Mouse (Mus musculus) cerebellum, adult 11-12 months (tissue): Measurements from ENCODE around the gene Zfyve1.

Experiments used
- DNase-seq: peaks from one replicate; pipeline ENCODE4 v3.0.0; 2022

Zfyve1 gene

DNA sequence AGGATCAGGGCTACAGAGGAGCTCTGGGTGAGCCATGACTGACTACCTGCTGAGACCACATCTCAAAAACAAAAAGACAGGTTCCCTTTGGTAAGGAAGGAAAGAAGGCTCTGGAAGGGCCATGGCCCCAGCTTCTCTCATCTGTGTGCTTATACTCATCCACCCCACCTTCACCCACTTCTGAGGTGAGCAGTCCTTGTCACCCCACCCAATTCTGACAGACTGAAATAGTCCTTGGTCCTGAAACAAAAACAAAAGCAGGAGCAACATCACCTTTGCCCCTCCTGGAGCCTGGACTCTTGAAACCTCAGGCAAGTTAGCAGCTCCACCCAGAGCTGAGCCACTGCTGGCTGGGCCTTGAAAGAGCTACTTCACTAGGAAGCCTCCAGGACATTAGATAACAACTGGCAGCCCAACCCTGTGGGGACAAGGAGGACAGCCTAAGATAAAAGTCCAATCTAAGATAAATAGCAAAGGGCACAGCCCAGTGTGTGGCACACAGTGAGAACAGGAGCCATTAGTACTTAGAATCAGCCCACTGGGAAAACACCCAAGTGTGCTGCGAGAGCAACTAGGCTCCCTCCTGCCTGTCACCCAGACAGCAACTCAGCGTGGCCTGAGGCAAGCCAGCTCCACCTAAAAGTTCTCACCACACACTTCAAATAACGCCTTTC lies 18.0 kb downstream of the Zfyve1 start:
- no peak for DNase-seq

DNA sequence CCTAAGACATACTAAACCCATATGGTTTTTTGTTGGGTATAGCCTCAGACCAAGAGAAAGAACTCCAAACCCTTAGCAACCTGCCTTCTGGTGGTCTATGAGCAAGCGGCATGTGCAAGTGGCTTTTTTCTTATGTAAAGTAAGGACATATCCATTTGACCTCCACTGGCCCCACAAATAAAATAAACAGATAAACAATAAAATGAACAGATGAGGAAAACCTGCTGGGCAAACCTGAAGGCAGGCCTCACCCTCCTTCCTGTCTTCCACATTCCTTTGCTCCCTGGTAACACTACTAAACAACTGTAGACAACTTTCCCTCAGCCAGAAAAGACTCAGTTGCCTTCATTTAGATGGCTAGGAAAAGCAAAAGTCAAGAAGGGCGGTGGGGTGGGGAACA lies 18.7 kb downstream of the Zfyve1 start:
- no peak for DNase-seq

GRCm38 (mm10) chr12:83577445-83577844 lies 19.6 kb downstream of the Zfyve1 start:
- no peak for DNase-seq

- DNase-seq, result no peak
Observed at GRCm38 (mm10) chr12:83572717-83573116, 24.3 kb downstream of the Zfyve1 start.

- no peak for DNase-seq
Observed at GRCm38 (mm10) chr12:83569866-83570265, 27.2 kb downstream of the Zfyve1 start.

- no peak for DNase-seq
Observed at GRCm38 (mm10) chr12:83562589-83562988, 34.4 kb downstream of the Zfyve1 start.

- DNase-seq, result no peak
Observed at GRCm38 (mm10) chr12:83560189-83560588, 36.8 kb downstream of the Zfyve1 start.

DNA sequence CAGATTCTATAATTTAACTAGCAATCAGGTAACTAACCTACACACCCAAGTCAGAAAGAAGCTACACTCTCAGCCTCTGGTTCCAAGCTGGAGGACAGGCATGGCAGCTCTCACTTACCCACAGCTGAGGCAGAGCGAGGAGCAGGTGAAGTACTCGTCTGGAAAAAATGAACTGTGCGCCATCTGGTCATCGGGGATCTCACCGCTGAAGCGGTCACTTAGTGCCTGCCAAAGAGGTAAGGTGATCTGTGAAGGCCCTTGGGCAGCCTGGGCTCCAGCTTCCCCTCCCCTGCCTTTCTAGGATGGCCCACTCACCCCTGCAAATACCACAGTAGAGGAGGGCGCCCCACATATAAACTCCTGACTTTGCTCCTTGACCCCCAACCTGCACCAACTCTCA lies 38.5 kb downstream of the Zfyve1 start:
- DNase-seq, result peak; percentile 45

- DNase-seq, result no peak
Observed at GRCm38 (mm10) chr12:83555605-83556004, 41.4 kb downstream of the Zfyve1 start.

GRCm38 (mm10) chr12:83553816-83554215 lies 43.2 kb downstream of the Zfyve1 start:
- DNase-seq, result no peak

DNA sequence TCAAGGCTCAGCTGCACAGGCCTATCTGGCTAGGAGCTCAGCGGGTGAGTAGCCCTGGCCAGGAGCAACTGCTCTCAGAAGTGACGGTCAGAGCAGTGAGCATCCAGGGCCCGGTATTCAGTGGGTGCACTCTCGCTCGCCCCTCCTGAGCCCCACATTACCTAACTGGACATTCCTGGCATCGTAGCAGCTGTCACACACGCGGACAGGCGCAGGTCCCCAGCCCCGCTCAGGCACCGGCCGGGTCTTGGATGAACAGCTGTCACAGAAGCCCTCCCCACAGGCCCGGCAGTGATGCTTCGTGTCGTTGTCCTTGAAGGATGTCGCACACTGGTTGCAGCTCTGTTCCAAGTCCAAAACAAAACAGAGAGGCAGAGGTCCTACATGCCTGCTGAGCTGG lies 45.7 kb downstream of the Zfyve1 start:
- DNase-seq, result no peak

- DNase-seq, result no peak
Observed at GRCm38 (mm10) chr12:83544791-83545190, 52.2 kb downstream of the Zfyve1 start.

DNA sequence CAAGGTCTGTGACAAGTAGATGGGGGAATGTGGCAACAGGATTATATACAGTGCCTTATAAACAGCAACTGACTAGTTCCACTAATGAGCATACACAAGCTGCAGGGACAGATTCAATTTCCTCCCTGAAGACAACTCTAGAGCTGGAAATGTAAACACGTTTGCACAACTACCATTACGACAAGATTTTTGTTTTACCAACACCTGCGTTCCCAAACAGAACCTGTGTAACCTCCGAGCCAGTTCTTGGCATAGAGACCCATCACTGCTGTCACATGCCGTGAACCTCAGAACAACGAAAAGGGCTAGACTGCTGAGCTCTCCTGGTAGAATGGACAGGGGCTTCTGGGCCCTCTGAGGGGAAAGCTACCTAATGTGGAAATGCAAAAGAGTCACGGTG lies 53.0 kb downstream of the Zfyve1 start:
- no peak for DNase-seq

DNA sequence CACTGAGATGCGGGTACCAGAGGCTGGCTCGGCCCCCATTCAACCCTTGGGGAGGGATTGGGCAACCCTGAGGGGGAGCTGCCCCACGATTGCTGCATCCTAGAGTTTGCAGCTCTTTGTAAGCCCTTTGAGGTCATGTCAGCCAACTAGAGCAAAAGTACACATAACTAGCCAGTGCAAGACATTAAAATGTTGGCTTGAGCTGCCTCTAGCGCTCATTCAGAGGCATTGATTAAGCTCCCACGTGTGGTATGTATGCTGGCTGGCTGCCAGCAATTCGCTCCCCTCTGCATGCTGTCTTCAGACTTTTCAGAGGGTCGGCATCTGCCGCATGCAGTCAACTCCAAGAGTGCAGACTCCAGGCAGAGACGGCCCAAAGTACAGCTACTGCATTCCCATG lies 61.0 kb downstream of the Zfyve1 start:
- no peak for DNase-seq

GRCm38 (mm10) chr12:83535428-83535827 lies 61.6 kb downstream of the Zfyve1 start:
- DNase-seq, result no peak

DNA sequence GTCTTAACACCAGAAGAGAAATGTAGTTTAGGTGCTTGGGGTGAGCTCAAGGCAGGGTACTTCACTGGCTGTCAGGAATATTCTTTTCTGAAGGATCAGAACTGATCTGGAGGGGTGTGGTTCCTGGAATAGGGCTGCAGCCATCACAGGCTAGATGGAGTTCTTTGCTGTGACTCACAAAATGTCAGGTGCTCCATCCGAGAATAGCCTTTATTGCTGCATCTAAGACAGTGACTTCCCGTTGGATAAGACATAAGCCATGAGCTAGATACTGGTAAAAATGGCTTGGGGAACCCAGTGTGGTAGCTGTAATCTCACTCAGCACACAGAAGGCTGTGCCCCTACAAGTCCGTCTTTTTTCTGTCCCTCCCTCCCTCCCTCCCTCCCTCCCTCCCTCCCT lies 62.8 kb downstream of the Zfyve1 start:
- no peak for DNase-seq

- DNase-seq, result no peak
Observed at GRCm38 (mm10) chr12:83532966-83533365, 64.1 kb downstream of the Zfyve1 start.

DNA sequence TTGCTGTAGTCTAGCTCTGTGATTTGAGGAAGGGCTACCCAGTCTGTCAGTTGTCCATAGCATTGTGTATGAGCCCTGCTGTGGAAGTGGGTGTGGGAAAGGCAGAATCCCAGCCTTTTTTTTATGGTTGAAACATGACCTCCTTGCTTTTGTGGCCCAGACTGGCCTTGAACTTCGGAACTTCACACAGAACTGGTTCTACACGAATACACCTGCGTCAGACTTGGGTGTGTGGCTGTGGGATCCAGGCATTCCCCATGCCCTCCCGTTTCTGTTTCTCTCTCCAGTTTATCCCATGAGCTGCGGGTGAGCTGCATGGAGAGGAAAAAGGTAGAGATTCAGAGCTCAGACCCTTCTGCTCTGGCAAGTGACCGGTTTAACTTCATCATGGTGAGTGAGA lies 65.0 kb downstream of the Zfyve1 start:
- DNase-seq, result no peak

DNA sequence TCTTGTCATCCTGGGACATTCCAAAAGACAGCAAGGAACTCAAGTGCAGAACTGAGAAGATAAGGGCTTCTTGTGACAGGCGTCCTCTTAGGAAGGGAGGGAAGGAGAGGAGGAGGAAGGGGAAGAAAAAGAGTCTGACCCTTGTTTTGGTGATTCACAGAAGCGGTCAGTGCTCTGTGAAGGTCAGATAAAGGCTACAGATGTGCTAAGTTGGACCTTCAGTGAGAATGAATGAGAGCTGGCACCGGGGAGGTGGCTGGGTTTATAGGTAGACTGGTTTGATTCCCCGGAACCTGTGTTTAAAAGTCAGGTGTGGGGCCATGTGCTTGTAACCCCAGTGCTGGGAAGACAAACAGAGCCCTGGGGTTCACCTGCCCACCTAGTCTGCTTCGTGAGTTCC lies 68.4 kb downstream of the Zfyve1 start:
- DNase-seq, result no peak

- DNase-seq, result no peak
Observed at GRCm38 (mm10) chr12:83527816-83528215, 69.2 kb downstream of the Zfyve1 start.

GRCm38 (mm10) chr12:83525822-83526544 lies 71.0 kb downstream of the Zfyve1 start:
- DNase-seq, result no peak

GRCm38 (mm10) chr12:83524329-83524728 lies 72.7 kb downstream of the Zfyve1 start:
- peak; percentile 42 for DNase-seq

- DNase-seq, result no peak
Observed at GRCm38 (mm10) chr12:83523892-83524291, 73.1 kb downstream of the Zfyve1 start.

- no peak for DNase-seq
Observed at GRCm38 (mm10) chr12:83523056-83523455, 74.0 kb downstream of the Zfyve1 start.

- no peak for DNase-seq
Observed at GRCm38 (mm10) chr12:83521083-83521482, 75.9 kb downstream of the Zfyve1 start.
